Mouse (Mus musculus) layer of hippocampus, adult 2 months (tissue): Measurements from ENCODE around the gene Med13l. TPM values are rescaled to one million over a fixed set of nuclear protein-coding genes. Genes with fewer than 3 reads are reported as not detected.
A peak's percentile ranks its signal among the peaks of the same experiment; 100 is the strongest.

ENCODE experiments used
- DNase-seq, 2 experiments: peaks; one replicate each; pipeline ENCODE4 v3.0.0; 2022; ENCODE audit warnings: low spot score in 2 of 2
- H3K27ac ChIP-seq: fragments of 200-600 bp; 2 replicates; pipeline ENCODE4 v1.8.1; 2022
- H3K4me3 ChIP-seq: fragments of 200-600 bp; 2 replicates; pipeline ENCODE4 v1.8.1; 2022; ENCODE audit warnings: mild to moderate bottlenecking
- CTCF ChIP-seq: fragments of 200-600 bp; conservative IDR thresholded peaks from 2 replicates; pipeline ENCODE4 v1.8.1; 2022; ENCODE audit warnings: antibody characterized with exemption, mild to moderate bottlenecking, moderate library complexity
- total RNA-seq, 2 experiments: library from RNA; stranded (reverse); gene quantifications; 2 replicates each; pipeline ENCODE4 v1.2.3; 2021

Med13l gene
- total RNA-seq, 2 experiments from 2014 or later, result 121 to 128 TPM

DNA sequence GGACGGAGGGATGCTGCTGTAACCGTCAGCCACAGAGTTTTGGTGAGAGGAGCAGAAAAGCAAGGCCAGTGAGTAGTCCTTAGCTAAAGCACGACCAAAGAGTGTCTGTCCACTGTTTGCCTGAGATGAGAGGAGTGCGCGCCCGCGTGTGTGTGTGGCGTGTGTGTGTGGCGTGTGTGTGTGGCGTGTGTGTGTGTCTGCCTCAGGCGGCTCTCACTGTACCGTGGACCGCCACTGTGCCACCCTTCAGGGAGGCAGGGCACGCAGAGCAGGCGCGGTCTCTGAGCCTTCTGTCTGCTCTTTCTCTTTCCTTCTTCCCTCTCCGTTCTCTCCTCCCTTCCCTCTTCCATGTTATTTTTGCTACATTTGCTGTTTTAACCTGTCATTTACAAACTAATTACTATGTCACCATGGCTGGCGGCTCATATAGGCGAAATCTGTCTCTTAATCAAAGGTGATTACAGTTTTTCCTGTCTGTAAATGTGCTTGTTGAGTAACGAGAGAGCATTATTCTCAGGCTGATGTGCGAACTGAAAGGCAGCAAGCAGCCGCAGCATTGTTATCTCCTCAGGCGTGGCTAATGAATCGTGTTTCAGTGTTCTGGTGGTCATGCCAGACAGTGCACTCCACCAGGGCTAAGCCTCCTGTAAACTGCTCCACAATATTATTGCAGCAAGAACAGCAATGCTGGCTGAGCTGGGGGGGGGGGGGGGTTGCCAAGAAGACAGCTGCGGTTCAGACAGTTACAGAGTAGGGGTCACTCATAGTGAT lies 106.1 kb downstream of the Med13l start:
- peak; percentile 31 for TF ChIP-seq CTCF
- no peak overlapping the region; the same call in 1 of the 2 replicates for H3K4me3 ChIP-seq
- DNase-seq, result no peak
- H3K27ac ChIP-seq, result peak overlapping the region; percentile 34; the same call in 1 of the 2 replicates

DNA sequence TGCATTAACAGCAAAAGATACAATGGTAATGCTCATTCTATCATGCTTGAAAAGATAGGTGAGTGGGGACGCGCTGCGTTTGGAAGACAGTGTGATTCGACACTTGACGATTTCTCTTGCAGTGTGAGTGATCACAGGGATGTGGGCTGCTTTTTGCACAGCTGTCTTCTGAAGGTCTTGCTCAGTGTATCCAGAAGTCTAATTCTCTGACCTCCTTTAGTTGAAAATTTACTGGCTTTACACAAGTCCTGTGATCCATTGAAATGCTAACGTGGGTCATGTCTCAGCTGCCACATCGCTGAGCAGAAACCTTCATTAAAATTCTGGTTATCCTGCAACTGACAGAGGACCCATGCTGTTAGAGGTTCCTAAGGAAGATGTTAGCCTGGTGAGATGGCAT lies 107.4 kb downstream of the Med13l start:
- H3K27ac ChIP-seq, result no peak overlapping the region
- H3K4me3 ChIP-seq, result no peak overlapping the region
- no peak for DNase-seq
- TF ChIP-seq CTCF, result no peak

DNA sequence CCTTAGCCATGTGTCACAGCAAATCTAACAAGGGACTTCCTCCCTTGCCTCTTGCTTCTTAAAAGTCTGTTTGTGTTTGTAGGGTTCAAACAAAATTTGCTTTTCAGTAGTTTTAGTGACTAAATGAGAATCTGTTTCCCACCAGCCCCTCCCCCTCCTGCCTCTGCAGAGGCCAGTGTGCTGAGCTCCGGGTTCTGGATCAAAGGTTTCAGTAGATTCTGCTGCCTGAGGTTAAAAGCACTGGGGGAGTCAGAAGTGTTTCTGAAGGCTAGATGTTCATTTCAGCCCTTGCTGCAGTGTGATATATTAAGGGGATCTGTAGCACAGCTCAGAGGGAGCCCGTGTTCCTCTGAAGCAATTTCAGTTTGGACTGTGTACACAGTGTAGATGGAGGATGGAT lies 108.5 kb downstream of the Med13l start:
- Histone ChIP-seq H3K27ac (no peak overlapping the region), H3K4me3 (no peak overlapping the region)
- TF ChIP-seq CTCF, result no peak
- no peak for DNase-seq

DNA sequence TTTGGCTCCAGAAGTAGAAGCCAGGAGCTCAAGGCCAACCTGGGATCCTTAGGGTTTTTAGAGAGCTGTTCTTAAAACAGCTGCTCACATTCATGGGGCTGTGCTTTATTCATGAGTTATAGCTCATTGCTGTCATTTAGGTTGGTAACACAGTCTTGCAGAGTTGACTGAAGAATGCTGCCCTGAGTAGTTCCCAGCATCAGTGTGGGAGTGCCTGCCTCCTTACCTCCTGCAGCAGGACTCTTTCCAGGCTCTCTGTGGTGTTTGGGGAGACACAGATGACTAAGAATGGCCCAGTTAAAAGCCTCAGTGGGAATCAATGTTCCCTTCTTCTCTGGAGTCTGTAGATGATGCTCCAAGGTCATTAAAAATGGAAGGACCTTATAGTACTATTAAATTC lies 111.6 kb downstream of the Med13l start:
- peak overlapping the region; percentile 37; the same call in 1 of the 2 replicates for H3K27ac ChIP-seq
- no peak for DNase-seq
- TF ChIP-seq CTCF, result no peak
- H3K4me3 ChIP-seq, result no peak overlapping the region

DNA sequence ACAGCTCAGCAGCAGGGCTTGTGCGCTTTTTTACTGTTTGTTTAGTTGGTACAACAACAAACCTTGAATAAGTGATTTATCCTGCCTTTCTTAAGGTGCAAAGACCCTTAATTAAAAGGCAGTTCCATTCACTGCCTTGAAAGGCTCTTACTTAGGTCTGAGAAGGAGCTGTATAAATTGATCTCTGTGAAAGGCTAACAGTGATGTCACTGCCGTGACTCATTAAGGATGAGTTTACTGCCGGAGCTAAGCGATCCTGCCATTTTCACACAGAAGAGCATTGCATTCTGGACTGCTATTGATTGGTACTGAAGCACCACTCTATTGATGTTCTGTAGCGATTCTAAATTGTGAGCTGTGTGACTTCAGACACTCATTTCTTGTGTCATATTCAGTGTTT lies 113.4 kb downstream of the Med13l start:
- H3K4me3 ChIP-seq, result no peak overlapping the region
- peak overlapping the region; percentile 49 for H3K27ac ChIP-seq
- DNase-seq, result no peak
- no peak for TF ChIP-seq CTCF

DNA sequence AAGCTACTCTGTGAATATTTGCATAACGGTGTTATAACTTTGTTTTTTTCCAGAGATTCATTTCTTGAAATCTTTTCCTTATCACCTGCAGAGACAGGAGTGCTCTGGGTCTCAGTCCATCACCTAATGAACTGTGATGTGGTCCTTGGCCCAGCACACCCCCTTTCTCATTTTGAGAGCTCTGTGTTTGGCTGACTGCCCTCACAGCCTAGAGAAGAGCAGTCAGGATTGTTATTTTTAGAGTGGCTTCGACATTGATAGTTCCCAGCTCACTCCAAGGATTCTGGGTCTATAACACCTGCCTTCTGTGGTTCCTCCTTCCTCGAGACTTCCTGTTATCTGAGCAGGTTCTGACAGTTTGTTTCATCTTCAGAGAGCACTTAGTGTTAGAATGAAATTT lies 113.8 kb downstream of the Med13l start:
- TF ChIP-seq CTCF, result no peak
- Histone ChIP-seq H3K27ac (peak overlapping the region; percentile 49; the same call in 1 of the 2 replicates), H3K4me3 (no peak overlapping the region)
- no peak for DNase-seq

DNA sequence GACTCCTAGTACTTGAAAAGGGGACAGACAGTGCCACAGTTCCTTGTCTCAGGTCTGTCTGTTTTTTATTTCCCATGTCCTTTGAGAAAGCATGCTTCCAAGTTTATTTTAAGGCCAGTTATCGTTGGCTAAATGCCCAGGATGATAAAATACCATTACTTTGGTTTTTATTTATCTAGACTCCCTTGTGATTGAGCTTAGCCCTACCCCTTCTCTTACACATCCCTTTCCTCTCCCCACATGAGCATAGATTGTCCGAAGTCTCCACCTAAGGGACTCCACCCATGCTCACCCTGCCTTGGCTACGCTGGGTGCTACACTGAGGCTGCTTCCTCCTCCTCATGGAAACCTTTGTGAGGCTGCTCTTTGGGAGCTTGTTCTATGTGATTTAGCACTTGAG lies 115.2 kb downstream of the Med13l start:
- TF ChIP-seq CTCF, result no peak
- DNase-seq, result no peak
- Histone ChIP-seq H3K27ac (0 out of 2 replicates have a peak overlapping the region, but pooled peaks have one; percentile 4), H3K4me3 (no peak overlapping the region)

DNA sequence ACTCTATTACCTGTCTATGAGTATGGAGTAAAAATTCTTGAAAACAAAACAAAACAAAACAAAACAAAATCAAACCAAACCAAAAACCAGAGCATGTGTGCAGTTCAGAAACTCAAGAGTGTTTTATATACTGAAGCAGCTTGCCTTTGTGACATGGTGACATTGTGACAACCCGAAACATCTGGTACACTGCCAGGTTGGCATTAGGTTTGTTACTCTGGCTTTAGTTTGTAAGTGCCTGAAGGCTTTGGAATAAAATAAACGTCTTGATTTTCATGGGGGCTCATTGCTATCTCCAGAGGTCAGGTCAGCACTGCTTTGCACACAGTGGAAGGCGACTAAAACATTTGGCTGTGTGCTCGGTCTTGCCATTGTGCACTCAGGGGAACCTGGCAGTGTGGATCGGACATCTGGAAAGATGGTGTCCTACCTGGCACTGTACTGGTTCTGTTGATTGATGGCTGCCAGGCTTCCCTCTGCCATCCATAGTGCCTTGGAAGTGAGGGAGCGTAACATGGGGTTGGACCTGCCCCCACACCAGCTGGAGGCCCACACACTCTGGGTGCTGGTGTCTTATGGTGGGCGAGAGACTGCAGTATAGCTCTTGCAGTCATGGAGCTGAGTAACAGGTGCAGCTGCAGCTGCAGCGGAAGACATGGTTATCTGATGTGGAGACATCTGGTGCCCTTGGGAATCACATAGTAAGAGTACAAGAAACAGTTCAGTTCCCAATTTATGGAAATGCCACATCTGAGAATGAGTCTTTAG lies 115.9 kb downstream of the Med13l start:
- DNase-seq, result peak in 1 of 2 experiments; percentile 42
- TF ChIP-seq CTCF, result no peak
- H3K27ac ChIP-seq, result peak overlapping the region; percentile 15; the same call in 1 of the 2 replicates

DNA sequence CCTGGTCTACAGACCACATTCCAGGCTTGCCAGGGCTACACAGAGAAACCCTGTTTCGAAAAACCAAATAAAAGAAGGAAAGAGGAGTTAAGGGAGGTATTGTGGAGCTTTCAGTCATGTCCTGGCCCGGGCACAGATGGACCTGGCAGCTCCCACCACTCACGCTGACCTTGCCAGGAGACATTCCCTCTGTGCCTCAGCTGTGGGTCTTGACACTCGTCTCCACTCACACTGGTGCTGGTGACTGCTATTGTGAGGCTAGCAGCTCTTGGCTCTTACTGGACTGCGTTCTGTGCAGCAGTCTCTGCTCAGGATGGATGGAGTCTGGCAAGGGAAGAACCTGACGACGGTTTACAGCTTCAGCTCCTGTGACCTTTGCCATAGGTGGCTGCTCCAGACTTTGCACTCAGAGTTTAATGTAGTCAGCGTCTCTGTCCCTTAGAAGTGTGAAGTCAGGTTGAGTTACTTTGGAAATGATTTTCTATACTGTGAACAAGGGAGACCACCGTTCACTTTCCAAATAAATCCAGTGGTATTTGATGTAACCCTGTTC lies 118.9 kb downstream of the Med13l start:
- Histone ChIP-seq H3K4me3 (no peak overlapping the region), H3K27ac (peak overlapping the region; percentile 20; the same call in 1 of the 2 replicates)
- DNase-seq, result no peak
- TF ChIP-seq CTCF, result no peak

More for the DNA sequence above, 115.9 kb downstream of the Med13l start:
- H3K4me3 ChIP-seq, result no peak overlapping the region

DNA sequence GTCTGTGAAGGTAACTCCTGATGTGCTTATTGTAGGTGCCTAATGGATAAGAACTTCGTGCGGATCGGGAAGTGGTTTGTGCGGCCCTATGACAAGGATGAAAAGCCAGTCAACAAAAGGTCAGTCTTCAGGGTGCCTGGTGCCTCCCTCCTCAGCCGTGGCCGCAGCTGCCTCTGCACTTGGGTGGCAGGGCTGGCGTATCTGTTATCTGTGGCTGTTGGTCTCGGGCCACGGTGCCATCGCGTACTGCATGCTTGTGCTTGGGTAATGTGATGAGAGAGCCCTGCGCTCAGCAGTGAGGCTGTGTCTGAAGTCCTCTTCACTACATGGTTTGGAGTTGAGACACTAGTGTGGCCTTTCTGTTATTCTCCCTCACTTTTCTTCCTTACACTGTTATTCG lies 120.4 kb downstream of the Med13l start:
- DNase-seq, result no peak
- no peak overlapping the region for H3K4me3 ChIP-seq
- no peak for TF ChIP-seq CTCF
- H3K27ac ChIP-seq, result no peak overlapping the region

DNA sequence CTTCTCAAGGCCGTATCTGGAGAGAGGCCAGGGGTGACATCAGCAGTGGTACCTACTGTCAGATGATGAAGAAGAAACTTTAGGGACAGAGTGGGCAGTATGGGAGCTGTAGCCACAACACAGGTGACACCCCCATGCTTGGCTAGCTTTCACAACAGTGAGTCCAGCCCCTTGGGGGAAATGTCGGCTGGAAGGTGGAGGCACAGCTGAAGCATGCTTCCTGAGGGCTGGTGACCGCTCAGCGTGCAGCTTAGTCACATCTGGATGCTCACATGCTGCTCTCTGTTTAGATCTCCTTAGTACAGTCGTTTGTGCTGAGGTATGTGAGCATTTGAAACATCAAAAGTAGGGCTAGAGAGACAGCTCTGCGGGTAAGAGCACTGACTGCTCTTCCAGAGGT lies 121.5 kb downstream of the Med13l start:
- TF ChIP-seq CTCF, result no peak
- H3K4me3 ChIP-seq, result no peak overlapping the region
- no peak for DNase-seq
- no peak overlapping the region for H3K27ac ChIP-seq

DNA sequence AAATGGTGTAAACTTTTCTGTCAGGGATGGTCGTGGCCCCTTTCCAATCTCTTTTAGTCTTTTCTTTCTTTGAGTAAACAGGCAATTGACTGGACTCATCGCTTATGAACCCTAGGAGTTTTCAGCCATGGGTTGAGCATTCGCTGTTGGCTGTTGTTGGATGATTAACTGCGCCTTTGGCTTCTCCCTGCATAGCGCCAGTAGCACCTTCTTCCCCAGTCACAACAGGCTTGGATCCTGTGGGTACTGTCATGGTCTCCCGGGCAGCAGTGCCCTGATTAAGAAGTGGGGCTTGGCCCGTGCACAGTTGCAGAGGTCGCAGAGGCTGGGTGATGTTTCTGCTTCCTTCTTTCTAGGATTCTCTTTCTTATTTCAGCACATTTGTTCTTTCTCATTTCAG lies 124.7 kb downstream of the Med13l start:
- Histone ChIP-seq H3K4me3 (no peak overlapping the region), H3K27ac (no peak overlapping the region)
- DNase-seq, result no peak
- no peak for TF ChIP-seq CTCF

DNA sequence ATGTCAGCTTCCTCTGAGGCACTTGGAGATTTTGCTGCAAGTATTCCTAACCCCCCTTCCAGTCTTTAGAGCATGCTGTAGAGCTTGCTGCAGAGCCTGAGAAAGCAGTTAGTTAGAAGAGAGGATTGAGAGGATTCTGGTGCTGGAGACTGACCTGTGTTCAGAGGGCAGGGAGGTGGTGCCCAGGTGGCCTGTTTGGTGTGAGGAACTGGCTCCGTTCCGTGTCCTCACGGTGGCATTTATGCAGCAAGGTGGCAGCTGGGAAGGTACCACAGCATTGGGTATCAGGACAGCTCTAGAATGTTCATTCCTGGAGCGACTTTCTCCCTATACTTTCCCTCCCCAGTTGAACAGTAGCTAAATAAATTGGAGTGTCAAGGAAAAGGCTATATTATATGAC lies 125.5 kb downstream of the Med13l start:
- no peak for TF ChIP-seq CTCF
- DNase-seq, result no peak

More for the DNA sequence above, 125.5 kb downstream of the Med13l start:
- Histone ChIP-seq H3K4me3 (no peak overlapping the region), H3K27ac (no peak overlapping the region)
